Mouse (Mus musculus) left cerebral cortex, postnatal 36 days (tissue): ENCODE data around the gene Vmn2r107. TPM values are rescaled to one million over a fixed set of nuclear protein-coding genes. Genes with fewer than 3 reads are reported as not detected.

ENCODE experiments used
- DNase-seq, 2 experiments: peaks; one replicate each; pipeline ENCODE4 v3.0.0; 2021 to 2022; ENCODE audit warnings: low spot score in 2 of 2, mixed read lengths in 1 of 2
- intact Hi-C: fragments of 180-260 bp; cut with DNase I; formaldehyde crosslinking; loops from one replicate; pipeline ENCODE4 v1.15.1; 2025
- total RNA-seq, 2 experiments: library from RNA; stranded (reverse); gene quantifications; 2 replicates each; pipeline ENCODE4 v1.2.3; 2021

Gene Vmn2r107
- total RNA-seq = not detected

GRCm38 (mm10) chr17:20344942-20345341 lies at the start of gene Vmn2r107:
TSS of gene Vmn2r107 (plus strand) at chr17:20345242.
- intact Hi-C loops = no loop called here
- DNase-seq = no peak

- no peak for DNase-seq
- intact Hi-C loops = no loop called here
These were observed 39.3 kb upstream of the Vmn2r107 start for GRCm38 (mm10) chr17:20305790-20306189.

GRCm38 (mm10) chr17:20399105-20399504 lies 54.1 kb downstream of the Vmn2r107 start:
- intact Hi-C loops = no loop called here
- DNase-seq = no peak

GRCm38 (mm10) chr17:20413846-20414245 lies 68.8 kb downstream of the Vmn2r107 start, which contains the start of gene Vmn1r224:
TSS of gene Vmn1r224 (plus strand) at chr17:20414146.
- DNase-seq = no peak
- intact Hi-C loops = no loop called here

Other genes with a start within 250 kb of the Vmn2r107 start
- not detected for gene Fpr-rs7, start 231.0 kb upstream of the Vmn2r107 start, total RNA-seq
- gene Fpr-rs6, start 162.1 kb upstream of the Vmn2r107 start, total RNA-seq = not detected
- gene Vmn2r105, start 110.2 kb upstream of the Vmn2r107 start, total RNA-seq = not detected
- gene Vmn2r106, start 59.7 kb upstream of the Vmn2r107 start, total RNA-seq = not detected
- gene Vmn1r224, start 68.9 kb downstream of the Vmn2r107 start, total RNA-seq = not detected
- under 1 TPM in 1 of 2 experiments, not detected in 1; 0.07 TPM for gene Vmn2r108, start 136.1 kb downstream of the Vmn2r107 start, total RNA-seq
- not detected for gene Vmn1r225, start 152.9 kb downstream of the Vmn2r107 start, total RNA-seq
- not detected for gene Vmn2r109, start 219.5 kb downstream of the Vmn2r107 start, total RNA-seq